Mouse (Mus musculus): ENCODE results near the gene Hdx. TPM values are rescaled to one million over a fixed set of nuclear protein-coding genes. Genes with fewer than 3 reads are reported as not detected.

Gene Hdx
- polyA plus RNA-seq, 1 experiment from 2014 or later: 2.7 TPM

- H3K4me1 ChIP-seq (ENCODE audit: control insufficient read depth, insufficient read depth, low read length): no peaks in the 10 kb centered on the region
- no peak overlapping the region for H3K27ac ChIP-seq (ENCODE audit: low read depth, low read length)
- H3K27me3 ChIP-seq (ENCODE audit: control insufficient read depth, insufficient read depth, low read length): no peaks in the 10 kb centered on the region
- ATAC-seq (ENCODE audit: insufficient read depth, low FRiP score, low TSS enrichment) (no peak), DNase-seq (ENCODE audit: low spot score) (no peak)
- H3K4me2 ChIP-seq (ENCODE audit: low read depth): no peak overlapping the region
- no peaks in the 10 kb centered on the region for H3K9me3 ChIP-seq (ENCODE audit: control insufficient read depth, low read length)
- no peak overlapping the region for H3K4me3 ChIP-seq (ENCODE audit: low read depth, low read length)
- no peak overlapping the region for H3K9ac ChIP-seq (ENCODE audit: low read length)
- no peaks in the 10 kb centered on the region for H3K36me3 ChIP-seq (ENCODE audit: control insufficient read depth, insufficient read depth, low read length)
- WGBS: 86% methylated on average over 2 of the region's 2 CpGs
These were observed 119.8 kb downstream of the Hdx start for GRCm38 (mm10) chrX:111577044-111577443.

- H3K27me3 ChIP-seq (ENCODE audit: control insufficient read depth, insufficient read depth, low read length): no peaks in the 10 kb centered on the region
- no peak within 1 kb of the TSS for H3K4me2 ChIP-seq (ENCODE audit: low read depth)
- no peaks in the 10 kb centered on the region for H3K4me1 ChIP-seq (ENCODE audit: control insufficient read depth, insufficient read depth, low read length)
- no peak within 1 kb of the TSS for H3K4me3 ChIP-seq (ENCODE audit: low read depth, low read length)
- DNase-seq (ENCODE audit: low spot score) (no peak), ATAC-seq (ENCODE audit: insufficient read depth, low FRiP score, low TSS enrichment) (no peak)
- no peak within 1 kb of the TSS for H3K9ac ChIP-seq (ENCODE audit: low read length)
- no peak within 1 kb of the TSS for H3K27ac ChIP-seq (ENCODE audit: low read depth, low read length)
- H3K9me3 ChIP-seq (ENCODE audit: control insufficient read depth, low read length): no peaks in the 10 kb centered on the region
- H3K36me3 ChIP-seq (ENCODE audit: control insufficient read depth, insufficient read depth, low read length): no peaks in the 10 kb centered on the region
- 79% methylated on average over 10 of the region's 10 CpGs for WGBS
These were observed 159.0 kb downstream of the Hdx start, which contains the start of gene Rps6ka6 for GRCm38 (mm10) chrX:111537859-111538258. Gene Rps6ka6, minus strand, starts transcription at chrX:111537959.

Other genes with a start within 250 kb of the Hdx start
- 64.3 and 64.4 TPM in 2 replicates for gene Rps6ka6, start 159.1 kb downstream of the Hdx start, polyA plus RNA-seq (2014; fragmentation: Nextera tagmentation; extraction: Ambion mirVana)
- 1.2 and 1.7 TPM in 2 replicates for gene Gm45194, start 194.3 kb upstream of the Hdx start, polyA plus RNA-seq (2014; fragmentation: Nextera tagmentation; extraction: Ambion mirVana)

Measured in neural tube, embryonic 11.5 days (tissue).